Mouse (Mus musculus) T-cell, adult 66 days (primary cell): ENCODE measurements around the gene Tmprss3. TPM values are rescaled to one million over a fixed set of nuclear protein-coding genes. Genes with fewer than 3 reads are reported as not detected.

ENCODE experiments used
- total RNA-seq, 2 experiments: library from RNA; stranded (reverse); gene quantifications; 3 replicates in 1 of 2; 4 replicates in 1 of 2; pipeline ENCODE4 v1.2.4; 2023

The Tmprss3 gene
- total RNA-seq = under 1 TPM; 0.24 to 0.41 TPM

GRCm38 (mm10) chr17:31198877-31199276, at the start of gene Tmprss3:
Tmprss3 (minus strand) TSS chr17:31198977.

GRCm38 (mm10) chr17:31207771-31208334, 9.1 kb upstream of the Tmprss3 start, which contains the start of gene Ubash3a:
Ubash3a (plus strand) TSS chr17:31207873.

GRCm38 (mm10) chr17:31165127-31165526, 33.6 kb downstream of the Tmprss3 start, which contains the start of gene Tff1:
Tff1 (minus strand) TSS chr17:31165277.

GRCm38 (mm10) chr17:31144040-31145037, 54.4 kb downstream of the Tmprss3 start, which contains the start of gene Tff2:
Tff2 (minus strand) TSS chr17:31144282.

GRCm38 (mm10) chr17:31129452-31129851, 69.3 kb downstream of the Tmprss3 start, which contains the start of gene Tff3:
Tff3 (minus strand) TSS chr17:31129646.

Other genes with a start within 250 kb of the Tmprss3 start
- not detected for gene Umodl1, start 244.3 kb downstream of the Tmprss3 start, total RNA-seq
- gene Abcg1, start 141.3 kb downstream of the Tmprss3 start, total RNA-seq = 100 to 1,000 TPM in 1 of 2 experiments, 10 to 100 TPM in 1; 92.6 to 116 TPM
- gene Tff3, start 69.3 kb downstream of the Tmprss3 start, total RNA-seq = not detected
- gene Tff2, start 54.7 kb downstream of the Tmprss3 start, total RNA-seq = not detected
- gene Tff1, start 33.7 kb downstream of the Tmprss3 start, total RNA-seq = not detected
- 100 to 1,000 TPM in 1 of 2 experiments, 10 to 100 TPM in 1; 97.2 to 107 TPM for gene Ubash3a, start 8.9 kb upstream of the Tmprss3 start, total RNA-seq
- gene Rsph1, start 78.4 kb upstream of the Tmprss3 start, total RNA-seq = under 1 TPM in 1 of 2 experiments, not detected in 1; 0.73 TPM
- gene Slc37a1, start 87.8 kb upstream of the Tmprss3 start, total RNA-seq = 100 to 1,000 TPM in 1 of 2 experiments, 10 to 100 TPM in 1; 93.7 to 101 TPM
- gene Pde9a, start 187.2 kb upstream of the Tmprss3 start, total RNA-seq = 1 to 10 TPM in 1 of 2 experiments, under 1 TPM in 1; 0.96 to 1.2 TPM